Mouse (Mus musculus) heart, postnatal 36 days (tissue): ENCODE results near the gene Kiz. TPM values are rescaled to one million over a fixed set of nuclear protein-coding genes. Genes with fewer than 3 reads are reported as not detected.

Experiments
- DNase-seq, 2 experiments: peaks; one replicate each; pipeline ENCODE4 v3.0.0; 2021 to 2022
- intact Hi-C: fragments of 180-260 bp; cut with DNase I; formaldehyde crosslinking; loops from one replicate; pipeline ENCODE4 v1.15.1; 2025
- total RNA-seq, 2 experiments: library from RNA; stranded (reverse); gene quantifications; 2 replicates each; pipeline ENCODE4 v1.2.3; 2021

The Kiz gene
- total RNA-seq, 2 experiments from 2014 or later: 94.1 to 107 TPM

GRCm38 (mm10) chr2:146958951-146959821 lies 103.5 kb downstream of the Kiz start:
- peak; percentile 82 to 91 for DNase-seq
- intact Hi-C loops: loop anchor here (1.0 to 5.0 kb wide), 4 partner anchors 218 to 348 kb away; no protein-coding TSS in a partner anchor

DNA sequence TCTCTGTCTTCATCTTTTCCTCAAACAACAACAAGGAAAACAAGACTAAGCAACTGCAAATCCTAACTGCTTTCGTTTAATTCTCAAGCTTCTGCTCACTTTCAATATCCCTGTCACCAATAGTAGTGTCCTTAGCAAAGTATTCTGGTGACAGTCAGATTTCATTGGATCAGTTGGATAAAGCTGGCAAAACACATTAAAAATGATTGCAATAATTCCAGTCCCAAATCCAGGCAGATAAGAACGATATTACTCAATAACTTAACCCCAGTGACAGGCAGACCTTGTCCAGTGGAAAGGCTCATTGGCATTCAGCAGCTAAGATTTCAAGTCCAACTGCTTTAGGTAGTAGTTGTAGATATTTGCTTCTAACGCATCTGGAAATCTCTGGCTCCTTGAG lies 119.4 kb downstream of the Kiz start:
- intact Hi-C loops: no loop called here
- DNase-seq: no peak

- no peak for DNase-seq
- intact Hi-C loops: no loop called here
These were observed 119.9 kb downstream of the Kiz start for GRCm38 (mm10) chr2:146975453-146976028.

- no peak for DNase-seq
- intact Hi-C loops: no loop called here
These were observed 127.1 kb downstream of the Kiz start for GRCm38 (mm10) chr2:146982786-146983185.

DNA sequence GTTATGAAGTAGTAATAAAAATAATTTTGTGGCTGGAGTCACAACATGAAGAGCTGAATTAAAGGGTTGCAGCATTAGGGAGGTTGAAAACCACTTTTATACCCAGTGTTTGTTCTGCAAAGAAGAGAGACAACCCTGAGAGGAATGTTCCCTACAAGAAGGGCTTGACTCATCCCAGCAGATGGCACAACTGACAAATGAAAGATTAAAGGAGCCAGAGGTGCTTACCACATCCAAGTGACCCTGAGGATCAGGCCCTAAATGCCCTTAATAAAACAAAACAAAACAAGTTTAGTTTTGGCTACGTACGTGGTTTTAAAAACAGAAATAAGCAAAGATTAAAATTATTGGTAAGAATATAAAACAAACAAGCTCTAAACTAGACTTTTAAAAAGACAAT lies 129.2 kb downstream of the Kiz start:
- intact Hi-C loops: no loop called here
- no peak for DNase-seq

DNA sequence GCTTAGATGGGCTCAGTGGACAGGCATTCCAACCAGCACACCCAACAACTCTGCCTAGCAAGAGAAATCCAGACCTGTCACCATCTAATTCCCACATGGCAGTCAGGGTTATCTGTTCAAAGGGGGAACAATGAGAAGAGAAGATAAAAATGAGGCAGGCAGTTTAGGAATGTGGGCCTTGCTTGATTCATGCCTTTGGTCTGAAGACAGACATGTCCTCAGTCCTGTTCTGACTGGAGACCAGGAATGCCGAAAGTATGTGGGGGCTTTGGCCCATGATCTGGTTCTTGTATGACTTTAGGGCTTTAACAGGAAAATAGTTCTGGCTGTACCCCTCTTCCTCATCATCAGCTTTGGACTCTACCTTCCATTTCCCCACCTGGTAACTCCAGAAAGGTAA lies 130.1 kb downstream of the Kiz start:
- intact Hi-C loops: no loop called here
- DNase-seq: no peak

DNA sequence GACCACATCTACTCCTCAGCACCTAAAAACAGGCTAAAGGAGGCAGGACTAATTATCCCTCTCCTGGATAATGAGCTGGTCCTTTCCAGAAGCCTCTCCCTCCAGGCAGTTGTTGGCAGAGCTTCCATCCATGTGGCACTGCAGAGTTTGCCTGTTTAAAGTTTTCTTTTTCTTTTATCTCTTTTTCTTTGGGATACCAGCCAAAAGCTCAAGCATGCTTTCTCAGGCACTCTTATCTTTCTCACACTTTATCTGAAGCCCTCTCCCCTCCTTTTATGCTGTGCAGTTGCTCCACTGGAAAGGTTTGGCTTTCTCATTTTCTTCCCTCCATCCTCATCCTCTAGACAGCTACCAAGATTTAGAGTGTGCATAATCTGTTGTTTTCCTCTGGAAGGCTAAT lies 130.8 kb downstream of the Kiz start:
- no peak for DNase-seq
- intact Hi-C loops: no loop called here

DNA sequence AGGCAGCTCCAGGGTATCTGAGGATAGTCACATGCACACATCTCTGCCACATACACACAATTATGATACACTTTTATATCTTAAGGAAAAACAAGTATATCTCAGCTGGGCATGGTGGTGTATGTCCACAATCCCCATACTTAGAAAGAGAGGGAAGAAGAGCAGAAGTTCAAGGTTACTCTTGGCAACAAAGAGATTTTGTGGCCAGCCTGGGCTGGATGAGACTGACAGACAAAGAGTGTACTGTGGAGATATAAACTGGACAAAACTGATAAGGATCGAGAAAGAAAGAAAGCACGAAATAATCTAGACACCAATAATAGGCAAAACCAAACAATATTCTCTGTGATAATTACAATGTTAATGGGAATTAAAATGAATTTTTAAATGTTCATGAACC lies 151.6 kb downstream of the Kiz start:
- DNase-seq: no peak

GRCm38 (mm10) chr2:147009084-147009483 lies 153.4 kb downstream of the Kiz start:
- DNase-seq: no peak
- intact Hi-C loops: no loop called here

More for the DNA sequence above, 151.6 kb downstream of the Kiz start:
- intact Hi-C loops: no loop called here

DNA sequence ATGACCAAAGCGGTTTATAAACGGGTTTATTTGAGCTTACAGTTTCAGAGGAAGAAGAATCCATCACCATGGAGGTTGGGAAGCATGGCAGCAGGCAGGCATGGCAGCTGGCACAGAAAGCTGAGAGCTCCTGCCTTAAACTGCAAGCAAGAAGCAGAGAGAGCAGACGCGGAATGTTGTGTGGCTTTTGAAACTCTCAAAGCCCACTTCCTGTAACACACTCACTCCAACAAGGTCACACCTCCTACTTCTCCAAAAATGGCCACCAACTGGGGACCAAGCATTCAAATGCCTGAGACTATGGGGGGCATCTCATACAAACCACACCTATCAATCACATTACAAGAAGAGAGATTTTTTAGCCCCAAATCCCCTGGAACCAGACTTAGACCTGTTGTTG lies 154.5 kb downstream of the Kiz start:
- DNase-seq: no peak
- intact Hi-C loops: loop anchor here (10.0 kb wide), 3 partner anchors 155 to 1865 kb away; partner anchors contain the start of genes Cst3, Kiz and Ralgapa2

DNA sequence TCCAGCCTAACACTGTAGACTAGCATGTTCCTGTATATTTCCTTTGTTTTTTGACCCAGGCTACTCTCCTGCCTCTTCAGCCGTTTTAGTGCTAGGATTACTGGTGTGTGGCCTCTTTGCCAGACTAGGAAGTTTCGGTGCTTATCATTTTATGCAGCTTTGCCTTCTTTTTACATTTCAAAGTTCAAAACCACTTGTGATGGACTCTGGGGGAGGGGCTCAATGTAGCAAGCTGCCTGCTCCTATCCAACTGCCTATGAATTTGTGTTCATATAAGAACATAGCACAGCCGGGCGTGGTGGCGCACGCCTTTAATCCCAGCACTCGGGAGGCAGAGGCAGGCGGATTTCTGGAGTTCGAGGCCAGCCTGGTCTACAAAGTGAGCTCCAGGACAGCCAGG lies 155.3 kb downstream of the Kiz start:
- DNase-seq: no peak
- intact Hi-C loops: loop anchor here (10.0 kb wide), 3 partner anchors 156 to 1864 kb away; partner anchors contain the start of genes Cst3, Kiz and Ralgapa2

GRCm38 (mm10) chr2:147011474-147012140 lies 155.9 kb downstream of the Kiz start:
- no peak for DNase-seq
- intact Hi-C loops: loop anchor here (10.0 kb wide), 3 partner anchors 157 to 1863 kb away; partner anchors contain the start of genes Cst3, Kiz and Ralgapa2

DNA sequence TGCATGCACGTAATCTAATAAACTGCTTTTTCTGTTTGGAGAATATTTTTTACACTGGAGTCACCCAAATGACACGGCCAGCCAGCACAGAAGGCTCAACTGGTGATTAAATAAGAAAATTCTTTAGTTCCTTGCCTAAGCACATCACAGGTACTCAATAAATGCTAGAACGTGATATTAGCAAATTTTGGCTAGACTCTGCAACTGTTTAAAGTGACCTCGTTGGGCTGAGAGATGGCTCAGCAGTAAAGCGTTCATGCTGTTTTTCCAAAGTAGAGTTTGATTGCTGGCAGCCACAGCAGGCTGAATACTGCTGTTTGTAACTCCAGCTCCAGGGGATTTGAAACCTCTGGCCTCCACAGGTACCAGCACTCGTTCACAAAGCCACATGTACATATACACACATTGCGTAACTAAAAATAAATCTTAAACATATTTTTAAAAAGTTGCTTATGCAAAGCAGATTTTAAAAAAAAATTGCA lies 156.5 kb downstream of the Kiz start:
- intact Hi-C loops: loop anchor here (10.0 kb wide), 3 partner anchors 157 to 1863 kb away; partner anchors contain the start of genes Cst3, Kiz and Ralgapa2
- peak in 1 of 2 experiments; percentile 6 for DNase-seq

GRCm38 (mm10) chr2:147012623-147013184 lies 157.0 kb downstream of the Kiz start, which contains the start of gene Xrn2:
Gene Xrn2 (plus strand): TSS chr2:147012996.
- peak; percentile 93 to 96 for DNase-seq
- intact Hi-C loops: loop anchor here (10.0 kb wide), 3 partner anchors 158 to 1862 kb away; partner anchors contain the start of genes Cst3, Kiz and Ralgapa2

DNA sequence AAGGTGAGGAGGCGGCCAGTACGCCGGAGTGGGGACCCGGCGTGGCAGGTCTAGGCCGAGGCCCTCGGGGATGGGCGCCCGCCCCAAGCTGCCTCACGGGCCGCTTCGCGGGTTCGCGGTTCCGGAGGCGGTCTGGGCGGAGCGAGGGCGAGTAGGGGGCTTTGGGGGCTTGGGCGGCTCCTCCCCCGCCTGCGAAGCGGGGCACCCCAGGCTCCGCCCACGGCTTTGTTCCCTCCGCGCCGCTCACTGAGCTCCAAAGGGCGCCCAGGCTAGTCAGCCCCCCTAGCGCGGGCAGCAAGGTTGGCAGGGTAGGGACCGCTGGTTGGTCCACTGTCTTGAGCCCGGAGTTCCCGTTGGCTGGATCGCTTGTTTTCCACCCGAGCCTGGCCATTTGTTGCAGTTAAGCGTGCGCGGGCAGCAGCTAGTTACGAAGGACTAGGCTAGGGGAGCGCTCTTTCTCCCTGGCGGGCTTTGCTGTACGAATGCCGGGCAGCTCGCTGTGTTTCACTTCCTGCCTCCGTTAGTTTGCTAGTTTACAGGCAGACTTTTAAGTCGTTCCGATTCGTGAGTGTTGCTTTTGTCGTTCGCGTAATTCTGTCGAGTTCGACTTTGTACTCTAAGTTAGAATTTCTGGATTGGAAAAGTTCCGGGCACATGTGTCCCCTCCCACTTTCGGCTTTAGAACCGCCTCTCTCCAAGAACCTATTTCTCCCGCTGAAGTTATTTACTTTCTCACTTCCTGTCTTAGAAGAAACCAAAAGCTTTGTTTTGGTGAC lies 157.7 kb downstream of the Kiz start:
- intact Hi-C loops: loop anchor here (10.0 kb wide), 3 partner anchors 159 to 1861 kb away; partner anchors contain the start of genes Cst3, Kiz and Ralgapa2
- peak in 1 of 2 experiments; percentile 63 for DNase-seq

- DNase-seq: no peak
- intact Hi-C loops: loop anchor here (10.0 kb wide), 3 partner anchors 159 to 1861 kb away; partner anchors contain the start of genes Cst3, Kiz and Ralgapa2
These were observed 158.6 kb downstream of the Kiz start for GRCm38 (mm10) chr2:147014101-147014886.
